Mouse (Mus musculus) adrenal gland, adult 2 months (tissue): ENCODE measurements around the gene Bcl7a. TPM values are rescaled to one million over a fixed set of nuclear protein-coding genes. Genes with fewer than 3 reads are reported as not detected.

Source experiments
- DNase-seq: peaks from one replicate; pipeline ENCODE4 v3.0.0; 2021
- polyA plus RNA-seq: library from polyadenylated mRNA; depleted of rRNA; stranded (reverse); fragments of >200 nt; gene quantifications from 2 replicates; pipeline ENCODE4 v1.2.3, GENCODE M21; 2012
- total RNA-seq, 2 experiments: library from RNA; stranded (reverse); gene quantifications; 2 replicates each; pipeline ENCODE4 v1.2.3; 2021

Gene Bcl7a
- total and polyA plus RNA-seq, 3 experiments, result 6.1 to 11.2 (median 6.1) TPM

DNA sequence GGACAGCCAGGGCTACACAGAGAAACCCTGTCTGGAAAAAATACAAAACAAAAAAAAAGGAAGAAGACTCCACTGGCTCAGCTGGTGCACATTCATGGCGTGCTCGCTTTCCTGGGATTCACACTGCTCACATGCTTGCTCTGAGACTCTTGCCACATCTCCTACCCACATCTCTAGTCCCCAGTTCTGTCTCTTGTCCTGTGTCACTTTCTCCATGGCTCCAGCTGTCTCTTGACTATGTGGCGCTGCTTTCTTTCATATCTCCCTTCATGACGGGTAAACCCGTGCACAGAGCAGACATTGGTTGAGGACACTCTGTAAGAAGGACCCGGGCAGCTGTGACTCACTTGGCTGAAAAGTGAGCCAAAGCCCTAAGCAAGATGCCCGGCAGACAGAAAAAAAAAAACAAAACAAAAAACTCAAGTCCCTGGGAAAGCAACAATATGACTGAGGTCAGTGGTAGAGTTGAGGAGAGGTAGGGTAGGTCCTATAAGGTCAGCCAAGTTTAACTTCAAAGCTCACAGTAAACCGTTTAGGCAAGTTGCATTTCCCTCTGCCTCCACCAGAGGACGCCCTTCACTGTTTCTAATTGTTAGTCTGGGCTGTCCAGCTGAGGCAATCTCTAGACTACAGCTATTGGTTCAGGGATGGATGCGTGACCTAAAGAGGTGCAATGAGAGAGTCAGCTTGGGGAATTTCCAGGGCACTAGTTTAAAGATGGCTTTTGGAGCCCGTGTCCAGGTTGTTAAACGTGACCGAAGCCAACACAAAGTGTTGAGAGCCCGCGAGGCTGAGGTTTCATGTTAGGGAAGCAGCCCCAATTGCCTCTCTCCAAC is 33.7 kb downstream of the Bcl7a start:
- DNase-seq, result peak; percentile 79

DNA sequence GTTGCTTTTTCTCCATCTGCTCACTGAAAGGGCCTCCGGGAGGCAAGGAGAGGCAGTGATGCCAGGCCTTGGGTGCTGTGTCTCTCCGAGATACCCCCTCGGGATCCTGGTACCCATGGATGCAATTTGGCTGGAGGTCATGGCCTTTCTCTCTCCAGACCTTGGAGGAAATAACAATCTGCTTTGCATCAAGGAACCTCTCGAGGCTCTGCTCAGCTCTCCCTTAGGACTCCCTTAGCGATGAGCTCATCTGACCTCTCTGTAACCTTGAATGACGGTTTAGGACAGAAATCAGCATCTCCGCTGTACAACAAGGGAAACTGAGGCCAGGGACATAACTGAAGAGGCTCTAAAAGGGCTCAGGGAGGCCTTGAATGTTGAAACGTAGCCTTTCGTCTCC is 35.1 kb downstream of the Bcl7a start:
- DNase-seq, result no peak

DNA sequence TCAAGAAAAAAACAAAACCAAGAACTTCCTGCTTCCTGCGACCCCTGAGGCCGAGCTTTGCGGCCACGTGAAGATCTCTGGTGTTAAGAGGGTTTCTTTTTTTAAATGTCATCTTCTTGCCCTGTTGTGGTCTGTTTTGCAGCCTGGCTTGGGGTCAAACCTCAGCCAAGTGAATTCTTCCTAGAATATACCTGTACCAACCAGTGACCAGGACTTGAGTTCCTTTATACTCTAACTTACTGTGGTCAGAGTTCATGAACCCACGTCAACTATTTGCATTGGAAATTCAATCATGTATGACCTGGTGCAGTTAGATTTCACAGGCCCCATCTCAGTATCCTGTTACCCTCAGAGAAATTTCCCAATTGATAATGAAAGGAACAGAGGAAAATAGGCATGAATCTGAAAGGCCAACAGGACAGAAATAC is 35.9 kb downstream of the Bcl7a start:
- DNase-seq, result no peak

DNA sequence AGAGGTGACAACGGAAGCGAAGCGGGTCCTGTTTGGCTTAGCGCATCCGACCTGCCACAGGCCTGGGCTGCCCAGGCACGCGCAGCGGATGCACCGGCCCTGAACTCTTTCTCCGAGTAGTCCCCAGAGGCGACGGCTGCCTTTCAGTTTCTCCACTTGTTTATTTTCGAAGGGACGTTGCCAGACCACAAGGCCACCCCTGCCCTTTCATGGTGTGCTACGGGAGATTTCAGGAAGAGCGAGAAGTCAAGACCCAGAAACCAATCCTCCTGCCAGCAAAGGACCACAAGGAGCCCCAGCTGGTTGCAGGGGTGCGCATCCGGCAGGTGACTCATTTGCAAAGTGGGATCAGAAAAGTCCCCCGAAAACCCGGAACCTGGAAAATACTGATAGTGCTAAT is 38.3 kb downstream of the Bcl7a start:
- peak; percentile 70 for DNase-seq

DNA sequence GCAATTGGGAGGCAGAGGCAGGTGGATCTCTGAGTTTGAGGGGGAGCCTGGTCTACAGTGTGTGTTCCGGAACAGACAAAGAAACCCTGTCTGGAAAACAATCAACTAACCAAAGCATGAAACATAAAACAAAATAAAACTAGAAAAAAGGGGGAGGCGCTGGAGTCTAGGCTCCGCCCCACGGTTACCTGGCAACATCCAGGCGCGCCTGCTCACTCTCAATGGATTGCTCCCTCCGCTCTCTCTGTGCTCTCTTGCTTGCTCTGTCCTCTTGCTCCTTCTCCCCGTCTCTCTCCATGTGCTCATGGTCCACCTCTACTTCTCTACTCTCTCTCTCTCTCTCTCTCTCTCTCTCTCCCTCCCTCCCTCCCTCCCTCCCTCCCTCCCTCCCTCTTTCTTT is 39.1 kb downstream of the Bcl7a start:
- DNase-seq, result no peak

DNA sequence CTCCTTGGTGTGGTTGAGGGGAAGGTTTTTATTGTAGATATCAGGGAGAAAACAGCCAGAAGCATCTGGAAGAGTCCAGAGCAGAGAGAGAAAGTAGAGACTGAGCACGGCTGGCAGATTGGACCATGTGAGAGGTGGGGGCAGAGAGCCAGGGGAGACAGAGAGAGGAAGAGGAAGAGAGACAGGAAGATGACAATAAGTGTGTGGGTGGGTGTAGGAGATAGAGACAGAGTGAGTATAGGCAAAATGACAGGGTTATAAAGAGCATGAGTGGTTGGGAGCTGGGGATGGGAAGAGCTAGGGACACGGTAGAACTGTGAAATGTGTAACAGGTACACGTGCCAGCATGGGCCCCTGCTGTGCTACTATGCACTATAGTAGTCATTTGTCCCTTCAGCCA is 44.8 kb downstream of the Bcl7a start:
- no peak for DNase-seq

DNA sequence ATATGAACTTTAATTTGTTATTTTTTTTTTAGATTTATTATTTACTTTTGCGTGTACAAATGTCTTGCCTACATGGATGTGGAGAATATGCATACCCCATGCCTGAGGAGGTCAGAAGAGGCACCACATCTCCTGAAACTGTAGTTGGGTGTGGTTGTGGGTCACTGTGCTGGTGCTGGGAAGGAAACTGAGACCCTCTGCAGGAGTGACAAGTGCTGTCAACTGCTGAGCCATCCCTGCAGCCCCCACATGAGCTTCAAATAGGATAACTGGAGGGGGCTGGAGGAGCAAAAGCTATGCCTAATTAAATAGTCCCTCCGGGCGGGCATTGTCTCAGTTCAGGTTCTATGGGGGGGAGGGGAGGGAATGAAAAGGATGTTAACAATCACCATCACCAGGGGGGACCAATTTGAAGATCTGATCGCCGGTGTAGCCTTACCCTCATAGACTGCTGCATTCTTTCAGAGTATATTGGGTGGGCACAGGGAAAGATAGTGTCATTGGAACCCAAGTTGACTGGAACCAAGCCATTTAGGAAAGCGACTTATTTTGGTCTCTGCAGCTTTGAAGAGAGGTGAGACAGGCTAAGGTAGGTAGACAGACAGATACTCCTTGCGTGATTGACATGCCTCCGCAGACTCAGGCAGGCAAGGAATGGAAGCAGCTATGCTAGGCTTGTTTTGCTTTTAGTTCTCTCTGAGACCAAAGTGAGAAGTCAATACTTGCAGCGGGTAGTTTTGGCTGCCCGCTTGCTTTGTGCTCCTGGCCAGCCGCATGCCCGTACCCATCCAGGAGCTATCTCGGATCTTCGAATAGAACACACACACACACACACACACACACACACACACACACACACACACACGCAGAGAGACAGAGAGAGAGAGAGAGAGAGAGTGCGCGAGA is 47.2 kb downstream of the Bcl7a start:
- no peak for DNase-seq

DNA sequence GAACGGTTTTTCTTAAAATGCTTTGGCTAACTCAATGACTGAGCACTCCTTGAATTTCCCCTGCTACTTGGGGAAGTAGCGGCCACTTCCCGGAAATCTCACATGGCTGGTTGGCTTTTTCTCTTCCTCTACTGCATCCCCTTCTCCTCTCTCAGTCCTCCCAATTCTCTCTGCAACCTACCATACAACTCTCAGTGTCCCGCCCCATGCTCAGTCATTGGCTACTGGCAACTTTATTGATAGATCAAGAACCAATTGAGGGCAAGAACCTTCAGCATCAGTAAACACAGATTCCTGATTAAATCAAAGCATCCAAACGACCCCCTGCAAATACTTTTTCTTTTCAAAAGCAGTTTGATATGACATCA is 47.8 kb downstream of the Bcl7a start:
- DNase-seq, result peak; percentile 60

DNA sequence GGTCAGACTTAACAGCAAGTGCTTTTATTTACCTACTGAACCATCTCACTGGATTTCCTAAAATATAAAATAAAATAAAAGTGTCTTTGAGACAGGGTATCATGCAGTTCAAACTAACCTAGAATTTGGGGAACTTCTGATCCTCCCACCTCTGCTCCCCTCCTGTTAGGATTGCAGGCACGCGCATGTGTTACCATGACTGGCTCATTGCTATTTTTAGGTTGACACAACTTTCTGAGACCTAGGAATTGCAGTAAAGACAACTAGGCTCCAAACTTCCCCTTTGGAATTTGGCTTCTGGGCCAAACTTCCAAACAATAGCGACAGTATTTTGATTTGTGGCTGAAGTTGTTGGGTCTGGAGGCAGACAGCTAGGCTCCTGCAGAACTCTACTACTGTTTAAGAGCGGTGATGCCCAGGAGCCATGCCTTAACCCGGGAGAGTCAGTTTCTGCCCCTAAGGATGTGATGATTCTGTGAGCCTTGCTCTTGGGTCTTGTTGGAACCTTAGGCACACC is 50.2 kb downstream of the Bcl7a start:
- no peak for DNase-seq

DNA sequence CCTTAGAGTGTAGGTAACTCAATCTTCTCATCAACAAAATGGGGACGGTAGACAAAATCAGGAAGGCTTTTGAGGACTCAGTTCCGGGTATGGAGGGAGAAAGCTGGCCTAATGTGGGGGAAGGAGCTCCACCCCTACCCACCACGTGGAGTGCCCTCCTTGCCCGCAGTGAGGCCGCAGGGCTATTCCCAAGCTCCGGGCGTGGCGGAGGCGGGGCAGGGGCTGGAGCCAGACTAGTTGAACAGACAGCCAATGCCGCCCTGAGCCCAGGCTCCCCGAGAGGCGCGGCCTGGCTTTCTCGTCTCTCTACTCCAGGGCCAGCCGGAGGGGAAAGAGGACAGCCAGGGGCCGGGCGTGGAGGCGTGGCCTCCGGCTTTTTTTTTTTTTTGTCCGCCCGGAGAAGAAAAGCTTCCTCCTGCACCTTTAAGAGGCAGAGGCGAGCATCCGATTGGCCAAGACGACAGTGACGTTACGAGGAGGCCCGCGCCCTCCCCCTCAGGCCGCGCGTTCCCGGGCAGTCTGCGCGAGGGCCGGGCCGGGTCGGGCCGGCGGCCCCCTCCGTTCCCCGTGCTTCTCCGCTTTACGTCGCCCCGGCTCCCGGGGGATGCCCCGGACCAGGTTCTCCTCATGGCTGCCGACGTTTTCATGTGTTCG is 50.8 kb downstream of the Bcl7a start, which contains the start of gene Mlxip:
Gene Mlxip, plus strand, starts transcription at position 496 of the 654 bp plus-strand sequence.
- peak; percentile 99 for DNase-seq

DNA sequence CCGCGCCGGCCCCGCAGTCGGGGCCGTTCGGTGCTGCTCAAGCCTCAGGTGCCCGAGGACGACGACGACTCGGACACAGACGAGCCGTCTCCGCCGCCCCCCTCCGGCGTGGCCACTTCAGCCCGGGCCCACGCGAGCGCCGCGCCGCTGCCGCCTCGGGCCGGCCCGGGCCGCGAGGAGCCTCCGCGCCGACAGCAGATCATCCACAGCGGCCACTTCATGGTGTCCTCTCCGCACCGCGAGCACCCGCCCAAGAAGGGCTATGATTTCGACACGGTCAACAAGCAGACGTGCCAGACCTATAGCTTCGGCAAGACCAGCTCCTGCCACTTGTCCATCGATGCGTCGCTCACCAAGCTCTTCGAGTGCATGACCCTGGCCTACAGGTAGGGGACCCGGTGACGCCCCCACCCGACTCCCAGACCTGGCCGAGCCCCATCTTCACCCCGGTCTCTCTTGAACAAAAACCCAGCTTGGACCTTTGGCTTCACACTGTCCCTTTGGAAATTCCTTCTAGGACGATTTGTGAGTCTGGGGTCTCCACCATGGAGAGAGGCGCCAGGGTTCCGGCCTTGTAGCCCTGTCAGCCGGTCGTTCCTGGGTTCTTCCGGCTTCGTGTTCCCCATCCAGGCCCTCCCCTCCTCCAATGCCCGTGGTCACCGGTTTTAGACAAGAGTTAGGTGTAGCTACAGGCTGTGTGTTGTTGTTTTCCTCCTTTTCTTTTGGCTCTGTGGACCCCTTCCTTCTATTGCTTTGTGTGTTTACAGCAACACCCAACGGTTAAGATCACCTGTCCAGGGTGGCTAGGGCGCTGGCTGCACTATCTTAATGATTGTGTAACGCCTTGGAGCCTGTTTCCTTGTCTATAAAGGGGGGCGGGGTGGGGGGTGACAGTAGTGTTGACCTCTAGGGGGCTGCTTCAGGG is 51.6 kb downstream of the Bcl7a start:
- peak; percentile 49 for DNase-seq

DNA sequence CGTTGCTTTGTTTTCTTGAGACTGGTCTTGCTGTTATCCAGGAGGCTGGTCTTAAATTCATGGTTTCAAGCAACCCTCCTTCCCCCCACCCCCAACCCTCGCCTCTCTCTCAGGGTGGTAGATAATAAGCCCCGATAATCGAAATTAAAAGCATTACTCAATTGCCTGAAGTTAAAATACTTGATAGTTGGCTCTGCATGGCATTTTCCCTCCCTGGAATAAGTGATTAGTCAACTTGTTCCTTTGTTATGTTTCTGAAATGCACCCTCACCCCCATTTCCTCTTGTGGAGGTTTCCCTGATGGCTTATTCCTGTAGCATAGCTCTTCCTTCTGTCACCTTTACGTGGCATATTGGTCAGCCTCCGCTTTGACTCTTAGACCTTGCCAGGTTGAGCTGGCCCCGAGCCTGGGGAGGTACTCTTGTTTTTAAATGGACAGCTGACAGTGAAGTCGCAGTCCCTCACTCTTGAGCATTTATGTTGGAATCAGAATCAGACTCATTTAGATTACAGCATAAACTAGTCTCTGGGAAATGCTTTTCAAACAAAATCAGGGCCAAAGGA is 53.3 kb downstream of the Bcl7a start:
- no peak for DNase-seq

DNA sequence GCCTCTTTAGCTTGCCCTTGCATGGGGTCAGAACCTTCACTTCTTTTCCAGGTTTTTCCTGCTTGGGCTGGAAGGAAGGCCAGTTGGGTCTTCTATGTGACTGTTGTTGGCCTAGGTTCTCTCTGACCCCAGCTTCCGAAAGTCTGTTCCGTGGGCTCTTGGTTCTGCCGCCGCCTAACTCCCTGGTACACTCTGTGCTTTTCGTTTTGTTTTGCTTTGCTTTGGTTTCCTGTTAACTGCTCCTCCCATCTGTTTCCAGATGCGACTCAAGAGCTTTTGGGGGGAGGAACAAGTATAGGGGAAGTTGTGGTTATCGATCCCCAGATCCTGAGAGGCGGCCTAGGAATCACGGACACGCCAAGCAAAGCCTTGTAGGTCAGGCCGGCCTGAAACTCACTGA is 54.2 kb downstream of the Bcl7a start:
- no peak for DNase-seq

DNA sequence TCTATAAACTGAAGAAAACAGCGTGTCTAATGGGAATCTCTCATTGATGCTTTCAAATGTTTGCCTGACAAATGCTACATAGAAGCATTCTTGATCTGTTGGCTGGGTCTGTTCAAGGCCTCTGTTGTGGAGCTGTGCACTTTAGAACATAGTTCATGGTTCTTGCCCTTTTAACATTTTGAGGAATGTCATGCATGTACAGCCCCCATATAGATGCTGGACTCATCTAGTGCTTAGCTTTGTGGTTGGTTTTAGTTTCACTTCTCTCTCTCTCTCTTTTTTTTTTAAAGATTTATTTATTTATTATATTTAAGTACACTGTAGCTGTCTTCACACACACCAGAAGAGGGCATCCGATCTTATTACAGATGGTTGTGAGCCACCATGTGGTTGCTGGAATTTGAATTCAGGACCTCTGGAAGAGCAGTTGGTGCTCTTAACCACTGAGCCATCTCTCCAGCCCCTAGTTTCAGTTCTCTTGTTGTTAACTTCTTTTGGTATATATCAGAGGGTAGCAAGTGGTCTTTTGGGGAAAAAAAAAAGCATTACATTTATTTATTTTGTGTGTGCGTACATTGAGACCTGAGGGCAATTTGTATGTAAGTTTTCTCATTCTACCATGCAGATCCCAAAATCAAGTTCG is 55.3 kb downstream of the Bcl7a start:
- no peak for DNase-seq

DNA sequence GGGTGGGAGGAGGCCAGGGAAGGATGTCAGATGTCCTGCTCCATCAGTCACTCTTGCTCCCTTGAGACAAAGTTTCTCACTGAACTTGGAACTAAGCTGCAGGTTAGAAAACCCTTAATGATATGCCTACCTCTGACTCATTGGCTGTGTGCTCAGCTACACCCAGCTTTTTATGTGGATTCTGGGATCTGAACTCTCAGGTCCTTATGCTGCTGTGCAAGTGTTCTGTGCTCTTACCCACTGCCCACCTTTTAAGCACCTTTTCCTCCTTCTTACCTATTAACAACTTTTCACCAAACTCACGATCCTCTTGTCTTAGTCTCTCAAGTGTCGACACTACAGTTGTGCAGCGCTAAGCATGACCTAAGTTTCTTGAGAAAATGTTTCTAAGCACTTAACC is 60.8 kb downstream of the Bcl7a start:
- no peak for DNase-seq

DNA sequence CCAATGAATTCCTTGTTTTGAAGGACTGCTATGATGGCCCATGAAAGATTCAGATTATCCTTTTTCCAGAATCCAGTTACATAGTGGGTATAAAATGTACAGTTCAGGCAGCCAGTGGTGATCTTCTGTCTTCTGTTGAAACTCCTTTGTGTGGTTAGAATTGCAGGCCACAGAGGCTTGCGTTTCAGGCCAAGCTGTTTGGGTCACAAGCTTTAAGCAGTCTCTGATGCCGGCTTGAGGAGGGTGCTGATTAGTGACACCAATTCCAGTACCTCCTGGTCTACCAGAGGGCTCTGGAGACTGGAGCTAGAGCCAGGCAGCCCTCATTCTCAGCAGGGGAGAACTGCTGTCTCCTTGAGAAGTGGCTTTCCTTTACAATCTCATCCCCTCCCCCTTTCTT is 63.3 kb downstream of the Bcl7a start:
- no peak for DNase-seq

DNA sequence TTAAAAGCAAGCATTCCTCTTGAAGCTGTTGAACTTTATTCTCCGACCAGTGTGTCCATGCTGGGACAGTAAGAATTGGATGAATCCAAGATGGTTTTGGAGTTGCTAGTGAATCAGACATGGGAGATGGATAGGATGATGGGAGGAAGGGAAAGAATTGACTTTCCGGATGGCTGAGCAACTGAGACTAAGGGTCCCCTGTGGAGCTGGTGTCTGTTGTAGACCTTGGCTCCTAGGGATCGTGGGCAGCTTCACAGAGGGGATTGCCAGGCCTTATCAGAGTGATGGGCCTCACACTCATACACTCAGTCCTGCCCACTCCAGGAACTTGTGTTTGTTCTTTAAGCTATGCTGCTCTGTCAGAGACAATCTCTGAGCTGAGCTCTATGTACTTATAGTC is 64.5 kb downstream of the Bcl7a start:
- DNase-seq, result no peak

DNA sequence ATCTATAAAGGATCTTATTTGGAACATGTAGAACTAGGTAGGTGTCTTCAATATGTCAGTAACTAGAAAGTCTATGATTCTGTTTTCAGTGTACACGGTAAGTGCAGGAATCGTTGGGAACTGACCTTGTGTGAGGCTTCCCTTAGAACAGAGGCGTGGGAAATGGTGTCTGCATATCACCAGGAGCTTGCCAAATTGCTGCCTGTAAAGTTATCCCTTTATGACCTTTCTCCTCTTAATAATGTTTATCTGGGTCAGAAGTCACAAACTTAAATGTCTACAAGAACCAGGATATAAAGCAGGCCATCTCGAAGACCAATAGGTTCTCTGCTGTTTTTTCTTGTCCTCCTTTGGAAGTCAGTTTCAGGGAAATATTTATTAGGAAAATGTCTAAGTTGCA is 68.6 kb downstream of the Bcl7a start:
- no peak for DNase-seq

DNA sequence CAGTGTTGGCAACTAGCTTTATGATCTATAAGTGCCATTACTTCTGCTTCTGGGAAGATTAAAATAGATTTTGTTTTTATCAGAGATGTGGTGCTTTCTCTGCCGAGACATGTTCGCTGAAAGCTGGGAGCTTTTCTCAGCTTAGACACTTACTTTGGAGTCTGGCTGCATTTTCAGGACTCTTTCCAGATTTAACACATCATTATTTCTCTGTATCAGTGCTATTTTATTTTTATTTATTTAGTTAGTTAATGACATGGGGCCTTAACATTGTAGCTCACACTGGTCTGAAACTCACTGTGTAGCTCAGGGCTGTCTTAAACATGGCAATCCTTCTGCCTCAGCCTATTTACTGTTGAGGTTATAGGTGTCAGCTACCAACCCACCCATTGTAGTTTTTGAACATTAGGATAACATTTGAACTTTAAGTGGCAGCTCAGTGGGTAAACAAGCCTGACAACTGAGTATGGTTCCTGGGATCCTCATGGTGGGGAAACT is 70.3 kb downstream of the Bcl7a start:
- DNase-seq, result no peak

DNA sequence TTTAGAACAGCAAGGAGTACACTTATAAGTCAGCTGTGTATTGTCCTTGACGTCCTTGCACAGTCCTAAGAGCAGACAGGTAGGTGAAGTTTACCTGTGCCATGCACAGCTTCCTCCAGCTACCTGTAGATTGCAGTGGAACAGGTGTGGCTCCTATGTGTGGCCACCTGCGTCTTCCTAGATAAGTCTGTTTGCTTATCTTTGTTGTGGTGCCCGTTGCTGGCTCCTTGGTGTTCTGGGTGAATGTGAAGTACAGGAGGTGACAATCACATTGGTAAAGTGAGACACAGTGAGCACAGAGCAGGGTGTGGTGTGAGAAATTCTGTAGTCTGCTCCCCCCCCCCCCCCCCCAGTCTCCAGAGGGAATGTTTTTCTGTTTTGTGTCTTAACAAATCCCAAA is 72.5 kb downstream of the Bcl7a start:
- no peak for DNase-seq
